Mouse (Mus musculus) hindbrain, embryonic 13.5 days (tissue): ENCODE measurements at regions not wholly inside any gene's neighbourhood (a gene's known extent, or its start where the extent isn't known, plus 50 kb on each side); places are given as distances from the start of the nearest gene placed in this dataset.
"Not testable (repeated sequence)": the region's sequence is repeated elsewhere in the genome, so short reads cannot be mapped to it uniquely, and the experiment has no call there.

Source experiments
- ATAC-seq: fragments of 200-750 bp; cut with Nextera tagmentation; 2 replicates; pipeline ENCODE4 v1.8.0; 2017; ENCODE audit warnings: moderate TSS enrichment; ENCODE audit not compliant: low FRiP score
- H3K27ac ChIP-seq: fragments of 300-500 bp; sonication (generic); 2 replicates; pipeline ENCODE4 v1.5.1; 2015; ENCODE audit warnings: inconsistent platforms, mild to moderate bottlenecking, moderate library complexity
- H3K27me3 ChIP-seq: fragments of 300-500 bp; sonication (generic); 2 replicates; pipeline ENCODE4 v1.6.1; 2015; ENCODE audit warnings: mild to moderate bottlenecking, inconsistent platforms
- H3K36me3 ChIP-seq: fragments of 300-500 bp; sonication (generic); 2 replicates; pipeline ENCODE4 v1.6.1; 2015; ENCODE audit warnings: mild to moderate bottlenecking, inconsistent platforms
- H3K4me1 ChIP-seq: fragments of 300-500 bp; sonication (generic); replicated peaks from 2 replicates; pipeline ENCODE4 v1.6.1; 2015; ENCODE audit warnings: inconsistent platforms
- H3K4me2 ChIP-seq: fragments of 300-500 bp; sonication (generic); 2 replicates; pipeline ENCODE4 v1.6.1; 2015; ENCODE audit warnings: inconsistent platforms, mild to moderate bottlenecking, moderate library complexity
- H3K4me3 ChIP-seq: fragments of 300-500 bp; sonication (generic); 2 replicates; pipeline ENCODE4 v1.5.1; 2015; ENCODE audit warnings: mild to moderate bottlenecking, inconsistent platforms
- H3K9ac ChIP-seq: fragments of 300-500 bp; sonication (generic); 2 replicates; pipeline ENCODE4 v1.6.1; 2015; ENCODE audit warnings: mild to moderate bottlenecking, inconsistent platforms
- H3K9me3 ChIP-seq: fragments of 300-500 bp; sonication (generic); 2 replicates; pipeline ENCODE4 v1.6.1; 2016; ENCODE audit warnings: inconsistent platforms
- WGBS: fragments of 180-500 bp; shearing (Covaris S2); methylation state at CpG from one replicate; pipeline ENCODE4 v1.1.7; 2015; 5-methylcytosine and 5-hydroxymethylcytosine counted together

DNA sequence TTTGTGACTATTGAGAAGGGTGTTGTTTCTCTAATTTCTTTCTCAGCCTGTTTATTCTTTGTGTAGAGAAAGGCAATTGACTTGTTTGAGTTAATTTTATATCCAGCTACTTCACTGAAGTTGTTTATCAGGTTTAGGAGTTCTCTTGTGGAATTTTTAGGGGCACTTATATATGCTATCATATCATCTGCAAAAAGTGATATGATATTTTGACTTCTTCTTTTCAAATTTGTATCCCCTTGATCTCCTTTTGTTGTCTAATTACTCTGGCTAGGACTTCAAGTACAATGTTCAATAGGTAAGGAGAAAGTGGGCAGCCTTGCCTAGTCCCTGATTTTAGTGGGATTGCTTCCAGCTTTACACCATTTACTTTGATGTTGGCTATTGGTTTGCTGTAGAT lies 380.2 kb upstream of the Npsr1 start:
- not testable (repeated sequence) for H3K4me2 ChIP-seq, H3K9me3 ChIP-seq, H3K4me3 ChIP-seq, H3K4me1 ChIP-seq, H3K36me3 ChIP-seq, H3K27ac ChIP-seq, H3K9ac ChIP-seq, ATAC-seq, H3K27me3 ChIP-seq

- Histone ChIP-seq H3K27ac (no peak overlapping the region), H3K4me2 (no peak overlapping the region), H3K9me3 (no peaks in the 10 kb centered on the region), H3K27me3 (no peaks in the 10 kb centered on the region), H3K4me1 (no peaks in the 10 kb centered on the region), H3K36me3 (no peaks in the 10 kb centered on the region), H3K4me3 (no peak overlapping the region), H3K9ac (no peak overlapping the region)
- ATAC-seq = no peak
- WGBS = 86% methylated on average over 4 of the region's 4 CpGs
These were observed 369.0 kb upstream of the Npsr1 start for GRCm38 (mm10) chr9:23728816-23729215.

DNA sequence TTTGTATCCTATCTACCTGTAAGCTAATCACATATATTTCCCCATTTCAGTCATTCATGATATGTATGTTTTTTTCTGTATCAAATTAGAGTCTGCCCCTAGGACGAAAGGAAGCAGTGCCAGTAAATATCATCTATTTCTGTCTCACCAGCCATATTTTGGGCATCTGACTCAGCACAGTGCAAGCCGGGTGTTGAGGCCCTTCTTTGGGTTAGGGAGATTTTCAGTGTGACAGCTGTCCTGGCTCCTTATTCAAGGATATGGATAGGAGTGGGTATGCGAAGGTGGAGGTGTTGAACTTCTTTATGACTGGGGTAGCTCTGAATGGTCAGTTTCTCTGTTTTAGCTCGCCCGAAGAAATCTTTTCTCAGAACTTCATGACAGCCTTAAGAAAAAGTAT lies 345.3 kb upstream of the Npsr1 start:
- Histone ChIP-seq H3K4me3 (no peak overlapping the region), H3K9me3 (no peaks in the 10 kb centered on the region), H3K9ac (no peak overlapping the region), H3K4me2 (no peak overlapping the region), H3K27me3 (no peaks in the 10 kb centered on the region), H3K4me1 (no peaks in the 10 kb centered on the region), H3K27ac (no peak overlapping the region), H3K36me3 (no peaks in the 10 kb centered on the region)
- ATAC-seq = no peak
- 91% methylated on average over 5 of the region's 5 CpGs for WGBS

GRCm38 (mm10) chr9:23786660-23787059 lies 311.1 kb upstream of the Npsr1 start:
- 56% methylated on average over 4 of the region's 4 CpGs for WGBS
- ATAC-seq = peak; percentile 54; the same call in 1 of the 2 replicates

More at GRCm38 (mm10) chr9:23786660-23787059, 311.1 kb upstream of the Npsr1 start:
- Histone ChIP-seq H3K4me1 (no peaks in the 10 kb centered on the region), H3K27me3 (no peaks in the 10 kb centered on the region), H3K9ac (no peak overlapping the region), H3K4me2 (no peak overlapping the region), H3K36me3 (no peaks in the 10 kb centered on the region), H3K4me3 (no peak overlapping the region), H3K9me3 (no peaks in the 10 kb centered on the region), H3K27ac (no peak overlapping the region)
